Mouse (Mus musculus) cerebral cortex, adult 2 months (tissue): ENCODE data around the gene Acox1.

Experiments used
- WGBS: fragments of 180-500 bp; shearing (Covaris S2); methylation state at CpG from one replicate; pipeline ENCODE4 v1.1.7; 2018; 5-methylcytosine and 5-hydroxymethylcytosine counted together

Gene Acox1

DNA sequence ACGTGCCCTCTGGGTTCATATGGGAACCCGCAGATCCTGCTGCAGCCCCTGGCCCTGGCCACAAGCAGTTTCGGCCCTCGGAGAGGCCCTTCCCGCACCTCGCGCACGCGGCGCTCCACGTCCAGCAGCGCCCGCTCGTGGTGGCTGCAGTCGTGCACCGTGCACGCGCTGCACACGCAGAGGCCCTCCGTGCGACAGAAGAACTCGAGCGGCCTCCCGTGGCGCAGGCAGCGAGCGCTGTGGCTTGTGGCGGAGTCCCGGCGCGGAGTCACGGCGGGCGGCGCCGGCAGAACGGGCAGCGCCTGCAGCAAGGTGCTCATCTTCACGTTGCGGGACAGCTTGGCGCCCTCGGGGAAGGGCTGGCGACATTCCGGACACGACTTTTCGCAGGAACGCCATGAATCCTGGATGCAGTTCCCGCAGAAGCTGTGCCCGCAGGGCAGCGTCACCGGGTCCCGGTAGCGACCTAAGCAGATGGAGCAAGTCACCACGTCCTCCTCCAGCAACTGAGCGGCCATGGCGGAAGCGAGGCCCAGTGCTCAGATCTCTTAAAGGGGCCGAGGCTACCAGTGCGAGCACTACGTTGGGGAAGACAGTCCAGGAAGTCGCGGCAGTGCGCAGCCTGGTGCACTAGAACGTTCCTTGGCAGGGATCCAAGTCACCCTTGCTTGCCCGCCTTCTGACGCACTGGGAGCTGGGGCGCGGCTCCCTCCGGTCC, 68.2 kb downstream of the Acox1 start, which contains the start of gene Trim65:
Gene Trim65 (minus strand): TSS at position 641 of the 718 bp plus-strand sequence.
- 1% methylated on average over 69 of the region's 69 CpGs for WGBS

- 25% methylated on average over 8 of the region's 8 CpGs for WGBS
Measured at GRCm38 (mm10) chr11:116129993-116130487, 68.8 kb downstream of the Acox1 start.

- 87% methylated on average over 9 of the region's 9 CpGs for WGBS
Measured at GRCm38 (mm10) chr11:116129091-116129790, 69.6 kb downstream of the Acox1 start.

GRCm38 (mm10) chr11:116127986-116128385, 70.9 kb downstream of the Acox1 start:
- 75% methylated on average over 9 of the region's 9 CpGs for WGBS

GRCm38 (mm10) chr11:116127156-116127980, 71.5 kb downstream of the Acox1 start, which contains the start of gene Trim47:
TSS of gene Trim47 (minus strand) at chr11:116127210.
- WGBS = 52% methylated on average over 23 of the region's 23 CpGs

GRCm38 (mm10) chr11:116126261-116126660, 72.6 kb downstream of the Acox1 start:
- 96% methylated on average over 15 of the region's 15 CpGs for WGBS
